Mouse (Mus musculus) cerebellum, adult 2 months (tissue): ENCODE results near the gene Ubac2.

Experiments used
- CTCF ChIP-seq: fragments of 200-500 bp; IDR thresholded peaks from 2 replicates; pipeline ENCODE4 v1.5.1; 2011; ENCODE audit warnings: low read depth, mild to moderate bottlenecking, control low read depth, low read length, moderate library complexity, borderline replicate concordance; ENCODE audit not compliant: insufficient read depth
- POLR2A ChIP-seq: fragments of 200-500 bp; IDR thresholded peaks from 2 replicates; pipeline ENCODE4 v1.6.1; 2011; ENCODE audit warnings: low read length, control low read depth, borderline replicate concordance; ENCODE audit not compliant: insufficient read depth

- TF ChIP-seq CTCF = no peak
- no peak for TF ChIP-seq POLR2A
Measured at GRCm38 (mm10) chr14:122032045-122032444, 153.6 kb downstream of the Ubac2 start.
